Mouse (Mus musculus) embryo, embryonic 10 days (tissue): ENCODE data around the gene Foxo1.

Source experiments
- DNase-seq: peaks from one replicate; pipeline ENCODE4 v3.0.0-alpha.2; 2015; ENCODE audit warnings: low spot score

Gene Foxo1

DNA sequence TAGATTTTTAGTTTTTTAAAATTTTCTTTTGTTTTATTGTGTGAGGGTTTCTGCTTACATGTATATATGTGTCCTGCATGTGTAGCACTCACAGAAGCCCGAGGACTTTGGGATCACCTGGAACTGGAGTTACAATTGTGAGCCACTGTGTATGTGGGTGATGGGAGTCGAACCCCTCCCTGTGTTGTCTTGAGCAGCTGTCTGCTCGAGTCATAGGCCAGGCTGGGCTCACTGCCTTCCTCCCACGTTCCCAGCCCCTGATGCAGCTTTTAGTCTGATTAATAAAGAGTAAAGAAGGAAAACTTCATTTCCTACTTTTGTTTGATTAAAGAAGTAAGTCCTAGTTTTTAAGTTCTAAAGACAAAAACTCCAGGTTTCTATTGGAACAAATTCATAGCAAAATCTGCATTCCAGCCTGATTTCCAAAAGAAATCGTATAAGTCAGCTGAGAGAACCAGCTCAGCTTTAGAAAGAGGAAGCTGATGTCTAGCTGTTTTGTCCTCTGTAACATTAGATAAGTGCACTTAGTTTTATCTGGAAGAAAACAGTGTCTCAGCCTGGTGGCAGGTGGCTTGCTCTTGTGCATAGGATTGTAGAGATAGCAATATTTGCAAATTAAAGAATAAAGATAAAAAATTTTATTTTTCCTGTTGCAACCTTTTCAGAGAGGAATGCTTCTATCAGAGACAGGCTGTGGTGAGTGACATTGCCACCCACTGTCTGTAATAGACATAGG is 40.6 kb downstream of the Foxo1 start:
- DNase-seq: no peak

DNA sequence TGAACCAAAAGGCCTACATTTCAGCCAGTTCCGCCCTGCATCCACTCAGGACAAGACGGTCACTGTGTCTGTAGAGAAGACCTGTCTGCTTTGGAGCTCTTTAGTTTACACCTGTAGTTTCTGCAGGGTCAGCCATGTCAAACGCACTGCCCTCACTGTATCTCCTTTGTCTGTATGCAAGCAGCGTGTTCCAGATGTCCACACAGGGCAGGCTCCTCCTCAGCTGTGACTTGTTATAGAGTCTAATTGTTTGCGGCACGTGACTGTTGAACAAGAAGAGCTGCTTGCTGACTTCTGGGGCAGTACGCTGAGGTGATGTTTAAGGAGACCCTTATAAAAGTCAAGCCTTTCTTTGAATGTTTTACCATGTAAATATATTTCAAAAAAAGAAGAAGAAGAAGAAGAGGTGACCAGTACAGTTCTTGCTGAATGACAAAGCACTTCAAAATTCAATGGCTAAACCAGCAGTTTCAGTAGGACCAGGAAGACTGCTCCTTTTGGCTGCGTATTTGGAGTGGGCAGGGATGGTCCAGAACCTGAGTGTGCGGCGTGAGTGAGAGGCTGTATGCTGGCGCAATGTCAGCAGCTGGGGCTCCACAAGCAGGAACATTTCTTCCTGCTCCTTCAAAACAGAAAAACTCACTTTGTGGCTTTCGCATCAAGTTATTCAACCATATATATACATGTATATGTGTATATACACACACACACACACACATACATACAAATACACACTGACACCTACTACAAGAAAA is 52.6 kb downstream of the Foxo1 start:
- no peak for DNase-seq

DNA sequence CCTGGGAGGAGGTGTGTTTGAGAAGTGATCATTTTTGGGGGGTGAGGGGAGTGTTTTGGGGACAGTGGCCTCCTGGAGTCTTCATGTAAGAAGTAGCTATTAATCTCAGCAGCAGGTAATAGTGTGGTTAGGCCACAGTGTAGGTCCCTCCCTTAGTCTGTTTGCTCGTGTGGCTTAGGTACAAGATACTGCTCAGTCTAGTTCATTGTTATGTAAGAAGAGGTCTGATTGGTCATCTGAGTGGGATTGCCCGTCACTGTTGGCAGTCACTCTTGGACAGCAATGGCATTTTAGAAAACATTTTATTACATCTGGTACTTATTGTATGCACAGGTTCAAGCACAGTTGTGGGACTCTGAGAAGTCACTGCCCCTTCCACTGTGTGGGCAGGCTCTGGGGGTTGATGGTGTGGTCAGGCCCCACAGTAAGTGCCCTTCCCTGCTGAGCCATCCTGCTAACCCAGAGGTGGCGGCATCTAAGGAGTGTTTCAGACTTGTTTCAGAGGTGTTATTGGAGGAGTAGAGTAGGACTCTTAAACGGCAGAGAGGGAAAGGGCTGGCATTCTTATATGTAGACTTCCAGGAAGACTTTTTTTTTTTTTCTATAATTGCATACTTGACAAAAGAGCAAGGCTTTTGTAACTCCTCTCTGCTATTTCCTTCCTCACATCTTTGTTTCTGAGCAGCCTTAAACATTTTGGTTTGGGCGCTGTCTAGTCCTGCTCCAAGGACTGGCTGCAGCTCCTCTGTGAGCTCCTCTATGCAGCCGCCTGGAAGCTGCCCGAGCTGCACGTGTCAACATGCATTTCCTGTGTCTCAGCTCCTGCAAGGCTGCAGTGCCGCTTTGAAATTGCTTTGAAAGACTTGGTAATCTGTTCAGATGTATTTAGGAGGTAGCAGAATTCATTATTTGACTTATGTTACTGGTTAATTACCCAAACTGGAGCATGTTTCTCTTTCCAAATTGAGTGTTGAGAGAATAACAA is 54.6 kb downstream of the Foxo1 start:
- DNase-seq: peak; percentile 61

DNA sequence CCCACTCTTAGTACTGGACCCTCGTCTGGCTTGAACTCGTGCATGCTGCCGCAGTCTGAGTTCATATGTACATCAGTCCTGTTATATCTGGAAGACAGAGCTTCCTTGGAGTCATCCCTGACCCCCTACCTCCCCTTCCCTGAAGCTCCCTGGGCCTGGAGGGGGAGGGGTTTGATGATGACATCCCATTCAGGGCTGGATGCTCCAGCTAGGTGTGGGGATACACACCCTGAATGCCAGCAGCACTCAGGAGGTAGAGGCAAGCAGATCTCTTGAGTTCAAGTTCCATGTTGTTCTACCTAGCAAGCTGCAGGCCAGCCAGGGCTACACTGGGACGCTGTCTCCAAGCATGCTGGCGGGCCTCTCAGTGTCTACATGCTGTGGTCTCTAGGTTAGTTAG is 56.9 kb downstream of the Foxo1 start:
- no peak for DNase-seq

DNA sequence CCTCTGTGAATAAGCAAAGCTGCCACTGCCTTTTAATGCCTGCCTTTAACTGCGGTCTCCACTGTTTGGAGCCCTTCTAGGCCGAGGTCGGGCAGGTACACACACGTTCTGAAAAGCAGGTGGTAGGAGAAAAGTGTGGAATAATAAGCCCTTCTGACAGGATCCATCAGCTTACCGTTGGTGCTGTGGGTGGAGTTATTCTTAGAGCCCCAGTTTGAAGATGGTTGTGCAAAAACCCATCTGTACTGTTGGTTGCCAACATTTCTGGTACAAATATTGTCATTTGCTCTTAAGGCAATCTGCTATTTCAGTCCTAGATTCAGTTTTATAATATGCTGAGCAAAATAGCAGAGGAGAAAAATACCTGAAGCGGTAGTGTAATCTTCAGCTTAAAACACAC is 58.6 kb downstream of the Foxo1 start:
- no peak for DNase-seq

DNA sequence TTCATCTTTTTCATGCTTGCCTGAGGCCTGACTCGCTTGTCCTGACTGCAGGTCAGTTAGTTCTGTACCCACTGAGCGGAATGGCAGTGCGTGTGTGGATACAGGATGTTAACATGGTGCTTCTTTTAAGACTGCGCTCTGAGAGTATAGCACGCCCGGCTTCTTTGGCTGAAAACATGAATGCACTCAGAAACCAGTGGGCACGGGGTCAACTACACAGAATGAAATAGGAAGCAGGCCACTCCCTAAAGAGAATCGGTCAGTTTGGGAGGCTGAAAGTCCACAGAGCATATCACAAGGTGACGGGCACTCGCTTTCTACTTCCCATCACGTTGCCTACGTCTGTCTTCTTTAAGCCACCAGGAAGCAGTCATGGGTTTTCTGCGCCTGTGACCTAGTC is 59.0 kb downstream of the Foxo1 start:
- no peak for DNase-seq

DNA sequence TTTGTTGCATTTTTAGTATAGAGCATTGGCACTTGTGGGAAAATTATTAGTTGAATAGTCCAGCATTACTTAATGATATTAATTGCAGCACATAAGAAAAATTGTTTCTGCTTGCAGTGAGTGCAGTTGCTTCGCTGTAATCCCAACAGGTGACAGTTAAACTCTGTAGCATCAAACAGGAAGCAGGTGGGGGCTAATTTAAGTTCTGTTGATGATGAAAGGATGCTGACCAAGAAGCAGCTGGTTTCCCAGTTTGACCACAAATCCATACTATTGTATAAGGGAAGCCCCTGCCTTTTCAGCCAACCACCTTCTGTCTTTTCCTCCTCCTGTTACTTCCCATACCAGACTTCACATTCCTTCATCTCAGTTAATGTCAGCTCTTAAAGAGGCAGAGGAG is 63.6 kb downstream of the Foxo1 start:
- DNase-seq: no peak

DNA sequence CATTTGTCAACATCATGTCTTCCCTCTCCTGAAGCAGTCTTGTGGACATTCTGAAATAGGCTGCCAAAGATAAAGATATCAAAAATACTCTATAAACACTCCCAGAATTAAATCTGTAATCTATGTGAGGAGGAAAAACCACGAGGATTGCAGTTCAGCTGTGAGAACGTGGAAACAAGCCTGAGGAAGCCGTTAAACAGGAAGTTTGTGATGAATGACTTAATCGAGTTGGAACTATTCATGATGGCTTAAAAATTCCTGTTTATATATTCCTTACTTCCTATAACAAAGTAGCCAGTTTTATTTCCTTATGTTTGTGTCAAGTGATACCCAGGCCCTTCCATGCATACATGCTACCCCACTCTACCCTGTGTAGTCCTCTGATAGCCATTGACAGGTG is 70.6 kb downstream of the Foxo1 start:
- no peak for DNase-seq

DNA sequence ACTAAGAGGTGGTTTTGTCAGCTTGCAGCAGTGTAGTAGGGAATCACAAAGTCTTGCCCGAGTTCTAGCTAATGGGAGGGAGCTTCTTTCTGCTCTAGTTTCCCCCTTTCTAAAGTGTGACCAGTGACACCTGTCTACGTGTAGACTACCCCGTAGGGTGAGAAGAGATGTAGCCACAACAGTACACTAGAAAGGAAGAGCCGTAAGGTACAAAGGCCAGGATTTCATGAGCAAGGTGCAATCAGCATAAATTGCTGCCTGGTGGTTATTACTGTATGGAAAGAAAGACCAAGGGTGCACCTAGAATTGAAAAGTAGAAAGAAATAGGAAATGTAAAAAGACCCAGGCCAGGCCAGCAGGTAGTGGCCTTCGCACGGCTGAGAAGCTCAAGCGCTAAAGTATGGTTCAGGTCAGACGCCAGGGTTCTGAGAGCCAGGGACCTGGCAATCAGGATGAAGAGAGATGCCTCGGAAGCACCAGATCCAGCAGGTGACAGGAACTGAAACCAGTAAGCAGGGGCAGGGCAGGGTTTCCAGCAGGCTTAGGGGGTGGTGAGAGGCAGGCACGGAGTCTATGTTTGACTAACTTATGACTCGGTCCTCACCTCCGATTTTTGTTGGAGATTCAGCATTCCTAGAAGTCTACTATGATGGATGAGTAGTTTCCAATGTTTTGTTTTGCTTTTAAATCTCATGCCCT is 72.3 kb downstream of the Foxo1 start:
- DNase-seq: no peak

DNA sequence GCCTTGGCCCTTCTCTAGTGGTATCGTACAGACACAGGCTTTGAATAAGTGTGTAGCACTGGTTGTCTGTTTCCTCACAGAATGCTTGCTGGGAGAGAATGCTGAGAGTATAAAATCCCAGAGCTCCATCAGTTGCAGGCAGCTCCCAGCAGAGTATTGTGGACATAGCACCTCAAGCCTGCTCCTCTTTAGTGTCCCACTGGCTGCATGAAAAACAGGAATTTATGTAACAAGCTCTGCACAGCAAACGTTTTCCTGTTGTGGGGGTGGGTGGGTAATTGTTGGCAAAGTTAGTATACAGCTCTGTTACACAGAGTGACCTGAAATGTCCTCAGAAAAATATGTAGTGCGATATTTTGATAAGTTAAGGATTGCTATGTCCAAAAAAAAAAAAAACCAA is 74.1 kb downstream of the Foxo1 start:
- DNase-seq: no peak

DNA sequence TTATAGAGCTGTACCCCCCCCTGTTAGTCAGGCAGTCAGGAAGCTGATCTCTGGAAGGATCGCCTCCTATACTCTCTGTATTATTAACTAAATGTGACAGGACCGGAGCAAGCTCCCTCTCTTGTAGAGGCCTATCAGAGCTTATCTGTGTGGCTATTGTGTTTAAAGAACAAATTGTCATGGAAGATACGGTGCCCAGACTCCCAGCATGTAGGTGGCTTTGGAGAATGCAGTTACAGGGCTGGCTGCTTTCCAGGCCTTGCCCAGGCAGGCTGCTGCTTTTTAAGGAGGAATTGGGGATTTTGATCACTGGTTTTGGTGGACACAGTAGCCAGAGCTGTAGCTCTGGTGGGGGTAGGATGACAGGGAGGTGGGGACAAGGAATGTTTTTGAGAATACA is 74.7 kb downstream of the Foxo1 start:
- no peak for DNase-seq

DNA sequence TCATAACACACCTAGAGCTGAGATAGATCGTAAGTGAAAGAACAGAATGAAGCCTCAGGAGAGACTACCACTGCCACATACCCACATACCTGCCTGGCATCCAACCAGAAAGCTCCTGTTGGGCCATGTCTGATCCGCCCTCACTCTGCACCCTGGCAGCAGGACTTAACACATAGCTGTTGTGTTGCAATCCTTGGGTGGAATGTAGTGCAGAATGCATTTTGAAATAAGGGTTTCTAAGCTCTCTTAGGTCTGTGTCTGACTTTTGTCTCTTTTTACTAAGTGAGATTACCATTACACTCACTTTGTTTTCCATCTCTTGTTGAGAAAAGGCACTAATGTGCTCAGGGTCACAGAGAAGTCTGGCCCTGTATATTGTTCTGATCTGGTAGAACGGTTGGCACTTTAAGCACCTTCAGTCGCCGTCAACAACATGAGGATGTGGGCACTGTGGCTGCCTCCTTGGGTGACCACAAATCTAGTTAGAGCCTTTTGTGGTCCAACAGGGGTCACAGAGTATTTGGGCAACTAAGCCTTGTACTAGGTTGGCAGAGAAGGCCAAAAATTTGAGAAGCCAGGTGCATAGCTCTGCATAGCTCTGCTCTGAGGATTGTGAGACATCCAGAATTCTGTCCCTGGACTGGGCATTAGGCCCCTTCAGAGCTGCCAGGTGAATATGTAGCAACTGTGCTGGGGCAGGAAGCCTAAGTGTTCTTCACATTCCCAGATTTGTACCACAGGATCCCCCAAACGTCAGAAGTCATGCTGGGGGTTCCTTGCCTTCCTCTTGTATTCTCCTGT is 75.3 kb downstream of the Foxo1 start:
- no peak for DNase-seq

DNA sequence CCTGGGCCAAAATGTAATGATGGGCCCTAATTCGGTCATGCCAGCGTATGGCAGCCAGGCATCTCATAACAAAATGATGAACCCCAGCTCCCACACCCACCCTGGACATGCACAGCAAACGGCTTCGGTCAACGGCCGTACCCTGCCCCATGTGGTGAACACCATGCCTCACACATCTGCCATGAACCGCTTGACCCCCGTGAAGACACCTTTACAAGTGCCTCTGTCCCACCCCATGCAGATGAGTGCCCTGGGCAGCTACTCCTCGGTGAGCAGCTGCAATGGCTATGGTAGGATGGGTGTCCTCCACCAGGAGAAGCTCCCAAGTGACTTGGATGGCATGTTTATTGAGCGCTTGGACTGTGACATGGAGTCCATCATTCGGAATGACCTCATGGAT is 77.7 kb downstream of the Foxo1 start:
- no peak for DNase-seq

DNA sequence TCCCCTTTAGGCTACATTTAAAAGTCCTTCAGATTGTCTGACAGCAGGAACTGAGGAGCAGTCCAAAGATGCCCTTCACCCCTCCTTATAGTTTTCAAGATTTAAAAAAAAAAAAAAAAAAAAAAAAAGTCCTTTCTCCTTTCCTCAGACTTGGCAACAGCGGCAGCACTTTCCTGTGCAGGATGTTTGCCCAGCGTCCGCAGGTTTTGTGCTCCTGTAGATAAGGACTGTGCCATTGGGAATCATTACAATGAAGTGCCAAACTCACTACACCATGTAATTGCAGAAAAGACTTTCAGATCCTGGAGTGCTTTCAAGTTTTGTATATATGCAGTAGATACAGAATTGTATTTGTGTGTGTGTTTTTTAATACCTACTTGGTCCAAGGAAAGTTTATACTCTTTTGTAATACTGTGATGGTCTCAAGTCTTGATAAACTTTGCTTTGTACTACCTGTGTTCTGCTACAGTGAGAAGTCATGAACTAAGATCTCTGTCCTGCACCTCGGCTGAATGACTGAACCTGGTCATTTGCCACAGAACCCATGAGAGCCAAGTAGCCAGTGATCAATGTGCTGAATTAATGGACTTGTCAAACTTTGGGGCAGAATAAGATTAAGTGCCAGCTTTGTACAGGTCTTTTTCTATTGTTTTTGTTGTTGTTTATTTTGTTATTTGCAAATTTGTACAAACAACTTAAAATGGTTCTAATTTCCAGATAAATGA is 79.0 kb downstream of the Foxo1 start:
- no peak for DNase-seq

DNA sequence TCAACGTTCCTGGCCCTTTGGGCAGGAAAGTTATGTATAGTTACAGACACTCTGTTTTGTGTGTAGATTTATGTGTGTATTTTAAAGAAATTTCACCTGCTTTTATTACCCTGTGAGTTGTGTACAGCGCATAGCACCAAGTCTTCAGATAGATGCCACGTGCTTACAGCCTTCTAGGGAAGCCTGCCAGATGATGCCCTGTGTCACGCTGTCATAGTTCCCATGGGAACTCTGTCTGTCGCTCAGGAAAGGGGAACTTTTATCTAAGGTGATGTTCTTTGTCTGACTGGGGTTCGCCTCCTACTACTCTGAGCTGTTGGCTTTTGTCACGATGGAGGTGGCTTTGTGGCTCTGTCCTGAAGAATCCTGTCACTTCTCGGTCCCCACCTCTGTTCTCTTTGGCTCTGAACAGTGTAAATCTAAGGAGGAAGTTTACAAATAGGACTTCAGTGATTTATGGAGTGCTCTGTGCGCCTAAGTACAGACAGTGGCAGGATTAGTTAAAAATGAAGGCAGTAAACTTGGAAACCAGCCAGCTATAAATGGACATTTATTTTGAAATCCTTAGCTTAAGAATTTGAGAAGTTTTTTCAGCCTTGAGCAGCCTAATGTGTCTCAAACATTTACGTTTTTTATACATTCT is 80.0 kb downstream of the Foxo1 start:
- no peak for DNase-seq

DNA sequence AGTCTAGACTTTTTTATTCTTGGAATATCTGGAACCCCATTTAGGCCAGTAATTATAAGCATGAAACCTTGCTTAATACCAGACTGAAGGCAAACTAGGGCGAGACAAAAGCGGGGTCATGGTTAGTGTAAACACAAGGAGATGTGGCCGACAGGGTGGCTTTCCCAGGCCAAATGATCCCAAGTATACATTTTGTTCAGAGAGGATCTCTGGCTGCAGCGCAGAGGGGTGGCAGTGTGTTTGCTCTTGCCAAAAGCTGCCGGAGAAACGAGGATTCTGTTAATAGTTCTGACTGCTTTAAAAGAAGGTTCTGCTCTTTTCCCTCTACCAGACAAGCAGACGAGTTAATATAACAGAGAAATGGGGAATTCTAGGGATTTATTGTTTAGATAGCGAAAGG is 82.5 kb downstream of the Foxo1 start:
- no peak for DNase-seq

DNA sequence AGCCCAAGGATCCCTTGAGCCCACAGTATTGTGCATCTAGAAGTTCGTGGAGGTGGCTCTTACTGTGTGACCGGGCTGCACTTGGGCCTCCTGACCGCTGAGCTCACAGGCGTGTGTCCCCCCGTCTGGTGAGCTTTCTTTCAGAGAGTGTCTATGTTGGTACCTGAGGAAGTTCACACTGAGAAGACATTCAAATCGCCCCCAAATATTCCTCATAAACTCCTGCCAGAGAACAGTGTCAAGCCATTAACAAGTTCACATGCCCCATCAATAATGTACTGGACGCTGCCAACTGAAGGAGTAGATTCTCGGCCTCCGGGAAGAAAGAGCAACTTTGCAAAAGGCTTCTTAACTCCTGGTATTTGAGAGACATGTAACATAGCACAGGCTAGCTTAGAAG is 83.8 kb downstream of the Foxo1 start:
- DNase-seq: no peak

DNA sequence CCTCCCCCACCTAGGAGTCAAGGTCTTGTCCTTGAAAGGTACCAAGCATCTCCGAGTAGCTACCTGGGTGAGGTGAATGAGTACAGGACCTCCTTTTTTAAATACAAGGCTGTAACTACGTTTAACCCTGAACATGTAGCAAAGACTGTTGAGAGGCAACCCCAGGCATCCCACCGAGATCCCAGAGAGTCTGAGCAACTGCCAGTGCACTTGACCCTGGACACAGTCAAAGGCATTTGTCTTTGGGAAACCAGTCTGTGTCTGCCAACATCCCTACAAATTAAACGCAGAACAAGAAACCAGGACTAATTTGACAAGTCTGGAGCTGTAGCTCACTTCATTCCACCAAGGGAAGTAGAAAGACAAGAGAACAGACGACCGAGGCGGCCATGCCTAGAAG is 86.1 kb downstream of the Foxo1 start:
- no peak for DNase-seq

DNA sequence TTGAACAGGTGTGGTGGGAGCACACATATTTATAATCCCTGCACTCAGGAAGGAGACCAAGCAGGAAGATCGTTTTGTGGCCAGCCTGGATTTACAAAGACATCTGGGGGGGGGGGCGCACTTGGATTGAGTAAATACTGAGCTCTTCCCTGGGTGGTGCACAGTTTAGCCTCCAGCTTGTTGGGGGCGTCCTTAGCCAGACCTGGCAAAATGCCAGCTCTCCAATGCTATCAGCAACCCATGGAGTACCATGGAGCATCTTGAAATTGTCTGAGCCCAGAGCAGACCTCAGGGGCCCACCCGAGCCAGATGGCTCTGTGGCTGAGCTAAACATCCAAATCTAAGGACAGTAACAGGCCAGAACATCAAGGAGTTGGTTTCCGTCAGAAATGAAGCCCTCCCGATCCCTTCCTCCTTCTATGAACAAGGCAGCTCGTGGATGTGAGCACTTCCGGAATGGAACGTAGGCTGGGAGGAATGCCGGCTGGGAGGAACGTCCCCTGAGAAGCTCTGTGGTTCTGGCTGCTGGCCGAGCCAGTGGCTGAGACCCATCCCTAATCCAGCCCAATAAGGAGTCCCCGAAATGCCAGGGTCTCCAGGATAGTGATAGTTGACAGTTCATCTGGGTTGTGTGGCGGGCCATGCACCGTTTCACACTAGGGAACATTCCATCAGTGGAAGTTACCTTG is 89.3 kb downstream of the Foxo1 start:
- no peak for DNase-seq
